Mouse (Mus musculus): ENCODE data around the gene Lingo3. TPM values are rescaled to one million over a fixed set of nuclear protein-coding genes. Genes with fewer than 3 reads are reported as not detected.
"Not testable (repeated sequence)": the region's sequence is repeated elsewhere in the genome, so short reads cannot be mapped to it uniquely, and the experiment has no call there.

Lingo3 gene
- total and polyA plus RNA-seq, 3 experiments = not detected

DNA sequence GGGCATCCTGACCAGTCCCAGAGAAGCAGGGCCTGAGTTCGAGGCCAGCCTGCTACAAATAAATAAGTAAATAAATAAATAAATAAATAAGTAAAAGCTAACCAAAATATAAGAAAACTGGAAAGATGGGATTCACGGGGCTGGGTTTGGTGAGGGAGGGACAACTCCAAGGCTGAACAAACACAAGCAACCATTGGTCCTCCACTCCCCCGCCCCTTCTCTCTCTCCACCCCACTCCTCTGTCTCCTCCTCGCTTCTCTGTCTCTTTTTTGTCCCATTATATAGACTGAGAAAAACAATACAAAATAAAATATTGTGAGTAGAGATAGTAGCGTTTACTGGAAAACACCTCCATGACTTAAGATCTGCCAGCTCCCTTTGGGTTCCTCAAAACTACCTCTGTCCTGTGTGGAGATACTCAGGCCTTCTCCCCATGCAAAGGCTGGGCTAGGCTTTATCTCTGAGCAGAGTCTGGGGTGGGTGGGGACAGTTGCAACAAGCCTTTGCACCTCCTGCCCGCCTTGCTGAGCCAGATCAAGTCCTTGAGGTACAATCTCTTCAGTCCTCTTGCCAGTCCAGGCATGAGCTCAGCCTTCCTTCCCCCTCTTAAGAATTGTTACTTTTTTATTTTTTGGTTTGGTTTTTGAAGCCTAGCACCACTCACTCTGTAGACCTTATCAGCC lies 25.1 kb downstream of the Lingo3 start (continued):
- TF ChIP-seq HCFC1 (IDR thresholded peaks at IDR 0.05; ENCODE audit: low read depth, low read length) = no peak; the same call in 1 of the 2 replicates
- no peak for TF ChIP-seq E2F4 (IDR thresholded peaks at IDR 0.05; ENCODE audit: borderline replicate concordance, low read depth, low read length)
- no peak for TF ChIP-seq MYB (IDR thresholded peaks at IDR 0.05; ENCODE audit: low read depth, low read length)
- TF ChIP-seq RAD21 (IDR thresholded peaks at IDR 0.05; ENCODE audit: low read depth, low read length) = no peak
- TF ChIP-seq NRF1 (IDR thresholded peaks at IDR 0.05; ENCODE audit: insufficient read depth, low read depth, low read length, poor library complexity, severe bottlenecking) = no peak
- no peak for TF ChIP-seq MAZ (IDR thresholded peaks at IDR 0.05; ENCODE audit: low read depth, low read length)
- TF ChIP-seq JUND (IDR thresholded peaks at IDR 0.05; ENCODE audit: low read depth, low read length) = no peak
- TF ChIP-seq CHD2 (IDR thresholded peaks at IDR 0.05; ENCODE audit: low read length) = no peak
- no peak for TF ChIP-seq NELFE (IDR thresholded peaks at IDR 0.05; ENCODE audit: low read depth, low read length)
- no peak for TF ChIP-seq USF2 (IDR thresholded peaks at IDR 0.05; ENCODE audit: borderline replicate concordance in 1 of 2, insufficient read depth in 1 of 2, low read depth in 1 of 2, low read length in 2 of 2)
- no peak for TF ChIP-seq MAFK (IDR thresholded peaks at IDR 0.05; ENCODE audit: borderline replicate concordance, low read depth, low read length)

- not testable (repeated sequence) for H3K27me3 ChIP-seq (ENCODE audit: control insufficient read depth in 1 of 2, insufficient read depth in 2 of 2, low read length in 2 of 2); H3K9ac ChIP-seq (ENCODE audit: control insufficient read depth, low read depth, low read length, poor library complexity, severe bottlenecking); H3K79me2 ChIP-seq (ENCODE audit: control insufficient read depth, insufficient read depth, low read length, poor library complexity); H3K4me3 ChIP-seq (ENCODE audit: control insufficient read depth in 1 of 2, insufficient read depth in 1 of 2, low read depth in 2 of 2, low read length in 2 of 2); H3K9me3 ChIP-seq (replicated peaks; ENCODE audit: insufficient read depth, low read length); H3K27ac ChIP-seq (ENCODE audit: control insufficient read depth, low read depth, low read length); H3K36me3 ChIP-seq (ENCODE audit: control insufficient read depth in 1 of 2, insufficient read depth in 2 of 2, low read length in 2 of 2)
- DNase-seq (ENCODE audit: low read depth, low spot score) = peak; percentile 76
- TF ChIP-seq ZNF384 (IDR thresholded peaks at IDR 0.05; ENCODE audit: low read depth, low read length) (peak; percentile 76), RAD21 (IDR thresholded peaks at IDR 0.05; ENCODE audit: low read depth, low read length) (peak; percentile 25), CTCF (IDR thresholded peaks at IDR 0.05 in 2 of 3, conservative IDR thresholded peaks at IDR 0.05 in 1 of 3; ENCODE audit: control insufficient read depth in 1 of 3, insufficient read depth in 1 of 3, low read depth in 2 of 3, low read length in 3 of 3, poor library complexity in 1 of 3, severe bottlenecking in 1 of 3) (peak; percentile 15 to 28 (median 19); a peak in 4 of 6 replicates), MYC (IDR thresholded peaks at IDR 0.05; ENCODE audit: low read depth, low read length) (0 out of 2 replicates have a peak, but pooled peaks have one; percentile 30)
- peaks cover 5 to 12% of the 10 kb centered on the region in 2 experiments for H3K4me1 ChIP-seq (ENCODE audit: control insufficient read depth in 1 of 2, insufficient read depth in 2 of 2, low read length in 2 of 2)
Measured at GRCm38 (mm10) chr10:80817955-80818354, 25.9 kb downstream of the Lingo3 start.

- no peaks in the 10 kb centered on the region for H3K79me2 ChIP-seq (ENCODE audit: control insufficient read depth, insufficient read depth, low read length, poor library complexity)
- TF ChIP-seq CTCF (IDR thresholded peaks at IDR 0.05 in 2 of 3, conservative IDR thresholded peaks at IDR 0.05 in 1 of 3; ENCODE audit: control insufficient read depth in 1 of 3, insufficient read depth in 1 of 3, low read depth in 2 of 3, low read length in 3 of 3, poor library complexity in 1 of 3, severe bottlenecking in 1 of 3) = no peak
- TF ChIP-seq MAFK (IDR thresholded peaks at IDR 0.05; ENCODE audit: borderline replicate concordance, low read depth, low read length) = no peak
- TF ChIP-seq CHD2 (IDR thresholded peaks at IDR 0.05; ENCODE audit: low read length) = no peak
- no peak for TF ChIP-seq POLR2AphosphoS2 (IDR thresholded peaks at IDR 0.05; ENCODE audit: low read length)
- no peak for TF ChIP-seq CHD1 (IDR thresholded peaks at IDR 0.05; ENCODE audit: low read depth, low read length)
- TF ChIP-seq MAZ (IDR thresholded peaks at IDR 0.05; ENCODE audit: low read depth, low read length) = no peak
- TF ChIP-seq TBP (IDR thresholded peaks at IDR 0.05; ENCODE audit: low read depth, low read length) = no peak
- TF ChIP-seq ETS1 (IDR thresholded peaks at IDR 0.05; ENCODE audit: low read depth, low read length) = no peak
- TF ChIP-seq TAL1 (IDR thresholded peaks at IDR 0.05; ENCODE audit: low read length) = no peak
- TF ChIP-seq ZKSCAN1 (IDR thresholded peaks at IDR 0.05; ENCODE audit: low read depth, low read length) = no peak
- TF ChIP-seq ZMIZ1 (IDR thresholded peaks at IDR 0.05; ENCODE audit: low read depth, low read length) = no peak
- no peak for TF ChIP-seq TCF12 (IDR thresholded peaks at IDR 0.05; ENCODE audit: low read depth, low read length)
- no peak for TF ChIP-seq POLR2A (IDR thresholded peaks at IDR 0.05; ENCODE audit: control insufficient read depth in 1 of 2, insufficient read depth in 1 of 2, low read depth in 1 of 2, low read length in 2 of 2, poor library complexity in 1 of 2)
- no peak for TF ChIP-seq MAX (IDR thresholded peaks at IDR 0.05; ENCODE audit: low read length)
- no peak overlapping the region for H3K4me3 ChIP-seq (ENCODE audit: control insufficient read depth in 1 of 2, insufficient read depth in 1 of 2, low read depth in 2 of 2, low read length in 2 of 2)
- no peak for DNase-seq (ENCODE audit: low read depth, low spot score)
- H3K9ac ChIP-seq (ENCODE audit: control insufficient read depth, low read depth, low read length, poor library complexity, severe bottlenecking) = no peak overlapping the region
- peaks cover under 1 to 12% of the 10 kb centered on the region in 2 experiments; a peak in 3 of 4 replicates for H3K4me1 ChIP-seq (ENCODE audit: control insufficient read depth in 1 of 2, insufficient read depth in 2 of 2, low read length in 2 of 2)
- no peaks in the 10 kb centered on the region for H3K9me3 ChIP-seq (replicated peaks; ENCODE audit: insufficient read depth, low read length)
- H3K27me3 ChIP-seq (ENCODE audit: control insufficient read depth in 1 of 2, insufficient read depth in 2 of 2, low read length in 2 of 2) = no peaks in the 10 kb centered on the region
- peaks cover 0 to 4% of the 10 kb centered on the region in 2 experiments; a peak in 1 of 4 replicates for H3K36me3 ChIP-seq (ENCODE audit: control insufficient read depth in 1 of 2, insufficient read depth in 2 of 2, low read length in 2 of 2)
- H3K27ac ChIP-seq (ENCODE audit: control insufficient read depth, low read depth, low read length) = no peak overlapping the region
Measured at GRCm38 (mm10) chr10:80817164-80817563, 26.7 kb downstream of the Lingo3 start.

All from MEL (cell line).